Mouse (Mus musculus) hindbrain, postnatal 0 days (tissue): ENCODE measurements around the gene Cdc26. TPM values are rescaled to one million over a fixed set of nuclear protein-coding genes. Genes with fewer than 3 reads are reported as not detected.

ENCODE experiments used
- ATAC-seq: fragments of 200-750 bp; cut with Nextera tagmentation; 2 replicates; pipeline ENCODE4 v1.8.0; 2017; ENCODE audit warnings: mild to moderate bottlenecking, moderate TSS enrichment, moderate library complexity
- DNase-seq: peaks from one replicate; pipeline ENCODE4 v3.0.0-alpha.2; 2015; ENCODE audit warnings: low spot score
- H3K27ac ChIP-seq: fragments of 300-500 bp; sonication (generic); 2 replicates; pipeline ENCODE4 v1.5.1; 2014; ENCODE audit warnings: mild to moderate bottlenecking
- H3K27me3 ChIP-seq: fragments of 300-500 bp; sonication (generic); 2 replicates; pipeline ENCODE4 v1.6.1; 2014; ENCODE audit warnings: low read length, mixed read lengths; ENCODE audit not compliant: insufficient read depth
- H3K36me3 ChIP-seq: fragments of 300-500 bp; sonication (generic); 2 replicates; pipeline ENCODE4 v1.6.1; 2014; ENCODE audit warnings: low read length, mixed read lengths; ENCODE audit not compliant: insufficient read depth
- H3K4me1 ChIP-seq: fragments of 300-500 bp; sonication (generic); 2 replicates; pipeline ENCODE4 v1.6.1; 2014; ENCODE audit warnings: antibody characterized with exemption, low read length, mixed read lengths; ENCODE audit not compliant: insufficient read depth
- H3K4me2 ChIP-seq: fragments of 300-500 bp; sonication (generic); 2 replicates; pipeline ENCODE4 v1.6.1; 2014; ENCODE audit warnings: low read depth, mild to moderate bottlenecking, low read length, moderate library complexity, mixed read lengths
- H3K4me3 ChIP-seq: fragments of 300-500 bp; sonication (generic); 2 replicates; pipeline ENCODE4 v1.5.1; 2014; ENCODE audit warnings: low read length
- H3K9ac ChIP-seq: fragments of 300-500 bp; sonication (generic); replicated peaks from 2 replicates; pipeline ENCODE4 v1.6.1; 2014; ENCODE audit warnings: mild to moderate bottlenecking, low read length, moderate library complexity, mixed read lengths
- H3K9me3 ChIP-seq: fragments of 300-500 bp; sonication (generic); 2 replicates; pipeline ENCODE4 v1.6.1; 2016; ENCODE audit warnings: low read length, mixed read lengths
- CTCF ChIP-seq: IDR thresholded peaks from 2 replicates; pipeline ENCODE4 v1.5.1; 2016; ENCODE audit warnings: antibody characterized with exemption, control low read depth, low read depth
- WGBS: fragments of 180-500 bp; shearing (Covaris S2); extraction: QIAGEN DNeasy Blood & Tissue Kit; methylation state at CpG from one replicate; pipeline ENCODE4 v1.1.7; 2014; 5-methylcytosine and 5-hydroxymethylcytosine counted together
- polyA plus RNA-seq: library from polyadenylated mRNA; unstranded; fragments of >200 nt; fragmentation: Nextera tagmentation; extraction: Ambion mirVana; gene quantifications from 2 replicates; pipeline ENCODE4 v1.2.1, GENCODE M21; 2015
- total RNA-seq: library from RNA; depleted of rRNA; stranded (reverse); fragments of >200 nt; gene quantifications from 2 replicates; pipeline ENCODE4 v1.2.3, GENCODE M21; 2014

Cdc26 gene
- total and polyA plus RNA-seq, 2 experiments from 2014 or later, result 30.1 to 75.2 TPM

- Histone ChIP-seq H3K27ac (peak within 1 kb of the TSS; percentile 84), H3K4me2 (peak within 1 kb of the TSS; percentile 71), H3K27me3 (no peaks in the 10 kb centered on the region), H3K9me3 (no peaks in the 10 kb centered on the region), H3K9ac (peak within 1 kb of the TSS; percentile 77), H3K4me1 (peaks cover 8% of the 10 kb centered on the region; the same call in 1 of the 2 replicates), H3K36me3 (no peaks in the 10 kb centered on the region), H3K4me3 (peak within 1 kb of the TSS; percentile 83)
- WGBS, result under 1% methylated on average over 51 of the region's 51 CpGs
- TF ChIP-seq CTCF, result no peak; the same call in 1 of the 2 replicates
- DNase-seq (peak; percentile 98), ATAC-seq (peak; percentile 100)
These were observed 48.2 kb downstream of the Cdc26 start, which contains the start of the genes Fkbp15 and Slc31a1 for GRCm38 (mm10) chr4:62360088-62360804. Fkbp15 (minus strand) TSS chr4:62360548. Slc31a1 (plus strand) TSS chr4:62360727.

- Histone ChIP-seq H3K9me3 (no peaks in the 10 kb centered on the region), H3K27me3 (no peaks in the 10 kb centered on the region), H3K27ac (peak overlapping the region; percentile 84; the same call in 1 of the 2 replicates), H3K4me1 (peaks cover 8% of the 10 kb centered on the region; the same call in 1 of the 2 replicates), H3K4me2 (peak overlapping the region; percentile 71), H3K4me3 (peak overlapping the region; percentile 83), H3K36me3 (no peaks in the 10 kb centered on the region), H3K9ac (peak overlapping the region; percentile 77)
- no peak for DNase-seq
- WGBS, result 44% methylated on average over 7 of the region's 7 CpGs
- TF ChIP-seq CTCF, result no peak
- no peak for ATAC-seq
These were observed 49.1 kb downstream of the Cdc26 start for GRCm38 (mm10) chr4:62359256-62359775.

- Histone ChIP-seq H3K27ac (no peak overlapping the region), H3K27me3 (no peaks in the 10 kb centered on the region), H3K4me3 (no peak overlapping the region)
These were observed 50.8 kb downstream of the Cdc26 start for GRCm38 (mm10) chr4:62357631-62358148.

GRCm38 (mm10) chr4:62349371-62349770 lies 59.1 kb downstream of the Cdc26 start:
- ATAC-seq, result no peak
- Histone ChIP-seq H3K4me3 (no peak overlapping the region), H3K36me3 (peaks cover 25% of the 10 kb centered on the region), H3K27me3 (no peaks in the 10 kb centered on the region), H3K4me1 (no peaks in the 10 kb centered on the region), H3K9ac (no peak overlapping the region), H3K9me3 (no peaks in the 10 kb centered on the region), H3K27ac (no peak overlapping the region), H3K4me2 (no peak overlapping the region)
- DNase-seq, result no peak
- TF ChIP-seq CTCF, result no peak
- WGBS, result 97% methylated on average over 2 of the region's 2 CpGs

More at GRCm38 (mm10) chr4:62357631-62358148, 50.8 kb downstream of the Cdc26 start:
- Histone ChIP-seq H3K9me3 (no peaks in the 10 kb centered on the region), H3K4me2 (no peak overlapping the region), H3K9ac (no peak overlapping the region), H3K36me3 (no peaks in the 10 kb centered on the region), H3K4me1 (peaks cover 8% of the 10 kb centered on the region; the same call in 1 of the 2 replicates)
- ATAC-seq (no peak), DNase-seq (no peak)
- no peak for TF ChIP-seq CTCF
- WGBS, result 81% methylated on average over 1 of the region's 1 CpGs

- DNase-seq (no peak), ATAC-seq (no peak)
- peak overlapping the region; percentile 32; the same call in 1 of the 2 replicates for H3K27ac ChIP-seq
- no peaks in the 10 kb centered on the region for H3K27me3 ChIP-seq
- 66% methylated on average over 2 of the region's 2 CpGs for WGBS
- no peaks in the 10 kb centered on the region for H3K4me1 ChIP-seq
- H3K36me3 ChIP-seq, result peaks cover 25% of the 10 kb centered on the region
- H3K4me2 ChIP-seq, result no peak overlapping the region
- TF ChIP-seq CTCF, result no peak
- no peak overlapping the region for H3K4me3 ChIP-seq
- no peaks in the 10 kb centered on the region for H3K9me3 ChIP-seq
- H3K9ac ChIP-seq, result no peak overlapping the region
These were observed 60.1 kb downstream of the Cdc26 start for GRCm38 (mm10) chr4:62348329-62348705.

GRCm38 (mm10) chr4:62347605-62348328 lies 60.7 kb downstream of the Cdc26 start:
- Histone ChIP-seq H3K27me3 (no peaks in the 10 kb centered on the region), H3K27ac (no peak overlapping the region), H3K36me3 (peaks cover 25% of the 10 kb centered on the region), H3K9ac (no peak overlapping the region), H3K4me2 (no peak overlapping the region), H3K4me3 (no peak overlapping the region), H3K4me1 (no peaks in the 10 kb centered on the region), H3K9me3 (no peaks in the 10 kb centered on the region)
- no peak for TF ChIP-seq CTCF
- ATAC-seq, result no peak
- no peak for DNase-seq
- WGBS, result 71% methylated on average over 9 of the region's 9 CpGs
